Mouse (Mus musculus) spleen, adult 18-20 months (tissue): ENCODE data around the gene Piwil4.

Source experiments
- DNase-seq, 2 experiments: peaks; one replicate each; pipeline ENCODE4 v3.0.0; 2022; ENCODE audit warnings: mixed read lengths in 2 of 2

The Piwil4 gene

DNA sequence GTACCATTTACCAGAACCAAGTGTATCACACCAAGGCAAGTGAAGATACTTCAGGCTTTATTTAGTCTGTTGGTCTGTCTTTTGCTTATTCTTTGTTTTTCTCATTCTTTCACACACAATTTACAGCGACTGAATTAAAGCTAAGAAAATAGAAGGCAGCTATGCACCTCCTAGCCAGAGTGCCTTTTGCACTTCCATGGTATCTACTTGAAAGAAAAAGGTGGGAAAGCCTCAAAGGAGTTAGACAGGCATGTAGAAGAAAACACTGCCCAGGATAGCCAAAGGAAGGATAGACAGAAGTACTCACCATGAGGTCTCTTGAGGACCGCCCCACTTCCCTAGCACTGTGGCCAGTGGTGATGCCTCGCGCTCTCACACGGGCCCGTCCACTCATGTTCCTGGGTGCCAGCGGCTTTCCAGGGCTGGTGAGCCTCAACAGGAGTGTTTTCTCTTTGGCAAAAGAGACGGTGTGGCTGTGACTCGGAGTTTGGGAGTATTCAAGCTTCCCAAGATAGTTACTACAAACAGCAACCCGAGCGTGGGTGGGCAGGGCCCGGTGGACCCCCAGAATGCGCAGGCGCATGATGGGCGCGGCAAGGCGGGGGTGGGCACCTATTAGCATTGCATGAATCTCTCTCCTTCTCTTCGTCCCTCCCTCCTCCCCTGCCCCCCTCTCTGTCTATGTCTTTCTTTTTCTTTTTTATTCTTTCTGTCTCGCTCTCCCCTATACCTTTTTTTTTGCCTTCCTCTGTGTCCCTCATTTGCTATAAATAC, at the start of gene Piwil4:
Gene Piwil4, minus strand, starts transcription at position 583 of the 774 bp plus-strand sequence.
- no peak for DNase-seq

DNA sequence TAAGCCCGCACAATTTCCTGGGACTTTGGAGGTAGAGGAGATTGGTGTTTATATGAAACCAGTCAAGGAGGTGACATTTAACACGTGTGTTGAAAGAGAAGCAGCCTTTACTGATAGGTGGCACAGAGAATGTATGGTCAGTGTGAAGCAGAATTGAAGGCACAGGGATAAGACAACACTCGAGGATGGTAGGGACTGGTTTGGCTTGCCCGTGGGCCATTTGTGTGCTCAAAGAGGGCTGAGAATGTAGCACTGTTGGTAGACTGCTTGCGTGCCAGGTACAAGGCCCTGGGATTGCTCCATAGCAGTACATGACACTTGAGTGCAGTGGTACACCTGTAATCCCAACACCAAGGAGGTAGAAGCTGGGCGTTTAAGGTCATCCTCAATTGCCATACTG, 46.8 kb upstream of the Piwil4 start:
- no peak for DNase-seq

DNA sequence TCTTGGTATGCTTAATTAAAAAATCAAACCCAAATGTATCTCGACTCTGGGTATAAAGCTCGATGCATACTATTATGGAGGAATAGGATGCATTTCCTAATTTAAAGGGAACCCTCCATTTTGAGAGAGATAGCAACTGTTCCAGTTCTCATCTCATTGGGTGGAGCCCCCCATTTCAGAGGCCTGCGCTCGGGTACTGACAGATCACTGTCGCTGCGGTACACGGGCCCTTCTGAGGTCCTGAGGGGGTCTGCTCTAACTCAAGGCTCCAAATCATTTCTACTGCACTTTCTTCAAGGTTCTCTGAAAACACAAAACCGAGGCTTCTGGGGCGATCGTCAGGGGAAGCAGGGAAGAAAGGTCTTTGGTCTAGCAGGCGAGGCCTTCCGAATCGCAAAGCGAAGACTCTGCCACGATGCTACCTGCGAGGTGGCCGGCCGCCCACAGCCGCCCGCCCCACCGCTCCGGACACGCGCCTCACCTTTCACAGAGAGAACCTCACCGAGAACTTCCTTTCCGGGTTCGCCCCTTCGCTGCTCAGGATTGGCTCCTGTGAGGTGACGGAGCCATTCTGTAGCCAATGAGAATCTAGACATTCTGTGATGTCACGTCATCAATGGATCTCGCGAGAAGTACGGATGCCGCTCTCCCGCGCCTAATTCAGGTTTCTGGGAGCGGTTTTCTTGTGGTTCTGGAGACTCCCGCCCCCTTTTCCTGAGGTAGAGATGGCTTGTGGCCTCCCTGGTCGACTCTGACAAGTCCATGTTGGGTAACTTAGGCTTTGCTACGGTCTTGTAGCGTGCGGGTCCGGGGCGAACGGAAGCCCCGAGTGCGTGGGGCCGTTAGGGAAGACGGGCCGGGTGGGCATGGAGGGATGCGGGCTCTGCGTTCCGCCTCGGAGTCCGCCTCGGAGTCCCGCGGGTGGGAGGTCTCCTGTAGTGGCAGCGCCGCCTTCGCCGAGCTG, 43.8 kb upstream of the Piwil4 start, which contains the start of the genes Mre11a and Ankrd49:
Gene Mre11a, plus strand, starts transcription at position 616 of the 964 bp plus-strand sequence.
Gene Ankrd49, minus strand, starts transcription at position 818 of the 964 bp plus-strand sequence.
- peak; percentile 79 to 83 for DNase-seq

GRCm38 (mm10) chr9:14778341-14778740, 37.8 kb upstream of the Piwil4 start:
- DNase-seq: no peak

- DNase-seq: no peak
Observed at GRCm38 (mm10) chr9:14773813-14774212, 33.3 kb upstream of the Piwil4 start.

DNA sequence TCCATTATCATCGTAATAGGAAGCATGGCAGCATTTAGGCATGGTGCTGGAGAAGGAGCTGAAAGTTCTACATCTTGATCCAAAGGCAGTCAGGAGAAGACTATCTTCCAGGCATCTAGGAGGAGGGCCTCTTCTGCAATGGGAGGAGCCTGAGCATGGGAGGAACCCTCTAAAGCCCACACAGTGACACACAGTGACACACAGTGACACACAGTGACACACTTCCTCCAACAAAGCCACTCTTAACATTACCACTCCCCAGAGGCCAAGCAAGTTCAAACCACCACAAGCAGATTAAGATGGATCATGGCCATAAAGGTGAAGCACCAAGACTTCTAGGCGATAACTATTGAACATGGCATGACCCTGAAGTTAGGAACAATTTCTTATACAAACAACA, 31.5 kb upstream of the Piwil4 start:
- no peak for DNase-seq

- DNase-seq: no peak
Observed at GRCm38 (mm10) chr9:14770803-14771471, 30.4 kb upstream of the Piwil4 start, which contains the start of gene 1700012B09Rik. Gene 1700012B09Rik (minus strand): TSS chr9:14771030.

GRCm38 (mm10) chr9:14769811-14770210, 29.3 kb upstream of the Piwil4 start:
- DNase-seq: no peak

DNA sequence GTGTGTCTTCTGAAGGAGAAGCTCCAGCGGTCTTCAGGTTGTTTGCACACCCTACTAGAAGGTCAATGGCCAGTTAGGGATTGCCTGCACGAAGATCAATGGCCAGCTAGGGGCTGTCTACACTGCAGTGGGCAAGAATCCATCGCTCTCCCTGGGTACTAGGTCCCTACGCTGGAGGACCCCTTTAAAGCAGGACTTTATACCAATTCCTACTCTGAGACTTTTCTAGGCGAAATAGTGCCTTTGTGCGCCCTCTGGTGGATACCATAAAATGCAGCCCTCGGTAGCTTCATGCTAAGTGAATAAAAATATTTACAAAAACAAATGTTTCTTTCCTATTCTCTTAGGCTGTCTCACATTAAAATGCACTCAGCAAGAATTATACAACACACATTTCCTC, 24.2 kb upstream of the Piwil4 start:
- DNase-seq: peak in 1 of 2 experiments; percentile 43

DNA sequence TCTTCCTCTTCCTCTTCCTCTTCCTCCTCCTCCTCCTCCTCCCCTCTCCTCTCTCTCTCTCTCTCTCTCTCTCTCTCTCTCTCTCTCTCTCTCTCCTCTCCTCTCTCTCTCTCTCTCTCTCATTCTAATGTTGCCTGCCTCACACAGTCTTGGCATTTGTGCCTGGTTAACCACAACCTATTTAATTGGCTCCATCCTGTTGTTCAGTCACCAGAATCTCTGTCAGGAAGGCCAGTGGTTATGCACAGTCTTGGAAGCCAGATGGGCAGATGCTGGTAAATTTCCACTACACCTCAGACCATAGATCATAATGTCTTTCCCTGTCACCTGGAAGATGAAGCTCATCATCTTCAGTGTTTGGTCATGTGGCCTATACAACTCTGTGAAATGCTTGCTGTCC, 18.7 kb upstream of the Piwil4 start:
- no peak for DNase-seq

DNA sequence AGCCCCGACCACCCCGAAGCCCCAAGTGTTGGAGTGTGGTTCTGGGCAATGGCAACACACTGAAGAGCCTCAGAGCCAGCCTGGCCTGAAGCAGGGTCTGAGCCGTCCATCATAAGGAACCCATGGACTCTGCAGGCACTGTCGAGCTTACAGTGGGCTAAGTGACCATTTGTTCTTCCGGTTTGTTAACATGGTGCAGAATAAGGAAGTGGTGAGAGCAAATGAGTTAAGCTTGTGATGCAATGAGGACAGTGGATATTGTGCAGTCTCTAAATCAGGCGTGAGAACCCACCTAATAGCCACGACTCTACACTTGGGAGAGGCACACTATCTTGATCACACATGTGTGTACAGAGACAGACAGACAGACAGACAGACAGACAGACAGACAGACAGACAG, 18.1 kb upstream of the Piwil4 start:
- DNase-seq: no peak

- DNase-seq: no peak
Observed at GRCm38 (mm10) chr9:14754469-14754868, 13.9 kb upstream of the Piwil4 start.

GRCm38 (mm10) chr9:14753947-14754346, 13.4 kb upstream of the Piwil4 start:
- DNase-seq: no peak

DNA sequence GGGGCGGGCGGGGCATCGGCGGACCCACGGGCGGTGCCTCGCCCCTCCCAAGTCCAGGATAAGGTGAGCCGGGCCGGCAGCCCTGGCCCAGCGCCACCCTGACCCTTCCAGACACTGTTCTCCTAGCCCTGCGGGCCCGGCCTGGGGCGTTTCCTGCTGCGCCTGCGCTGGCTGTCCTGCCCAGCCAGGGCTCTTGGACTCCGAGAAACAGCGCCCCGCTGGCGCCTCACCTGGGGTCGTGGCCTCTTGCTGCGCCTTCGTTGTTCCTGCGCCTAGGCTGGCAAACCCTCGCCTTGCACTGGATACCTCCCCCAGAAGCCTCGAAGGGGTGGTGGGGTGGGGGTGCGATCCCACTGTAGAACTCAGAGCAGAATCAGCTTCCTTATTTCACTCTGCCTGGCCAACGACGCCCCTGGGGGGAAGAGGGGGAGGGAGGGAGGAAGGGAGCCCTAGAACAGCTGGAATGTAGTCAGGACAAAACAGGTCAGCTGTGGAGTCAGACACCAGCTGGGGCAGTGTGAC, 11.5 kb upstream of the Piwil4 start, which contains the start of gene Fut4:
Gene Fut4, minus strand, starts transcription at position 393 of the 522 bp plus-strand sequence.
- DNase-seq: peak; percentile 13 to 39

- peak in 1 of 2 experiments; percentile 18 for DNase-seq
Observed at GRCm38 (mm10) chr9:14751503-14752000, 11.0 kb upstream of the Piwil4 start.

GRCm38 (mm10) chr9:14750901-14751502, 10.5 kb upstream of the Piwil4 start:
- DNase-seq: no peak

GRCm38 (mm10) chr9:14739498-14740150, 909 bp downstream of the Piwil4 start:
- DNase-seq: no peak

DNA sequence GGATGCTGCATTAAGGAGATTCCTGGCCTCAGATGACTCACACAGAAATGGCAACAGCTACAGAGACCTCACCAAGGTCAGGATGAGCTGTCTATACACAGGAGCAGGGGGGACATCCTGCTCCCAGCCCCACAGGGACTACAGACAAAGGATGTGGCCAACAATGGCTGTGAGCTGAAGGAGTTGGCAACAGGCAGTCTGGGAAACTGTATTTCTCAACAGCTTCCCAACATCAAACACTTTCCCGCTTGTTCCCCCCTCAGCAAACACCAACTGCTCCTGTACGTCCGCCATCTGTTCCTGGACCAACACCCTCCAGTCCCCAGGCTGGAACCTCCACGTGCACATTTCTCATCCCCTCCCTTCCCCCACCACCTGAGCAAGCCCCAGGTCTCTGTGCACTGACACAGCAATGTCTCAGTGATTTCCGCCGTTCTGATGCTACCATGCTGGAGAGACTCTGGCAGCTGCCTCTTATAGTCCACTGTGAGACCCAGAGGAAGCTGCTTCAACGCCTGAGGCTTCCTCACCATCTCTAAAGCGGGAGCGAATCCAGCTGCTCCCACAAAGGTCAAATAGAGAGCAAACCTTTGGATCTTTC, 9.5 kb downstream of the Piwil4 start:
- DNase-seq: no peak

- no peak for DNase-seq
Observed at GRCm38 (mm10) chr9:14728365-14728764, 12.2 kb downstream of the Piwil4 start.

DNA sequence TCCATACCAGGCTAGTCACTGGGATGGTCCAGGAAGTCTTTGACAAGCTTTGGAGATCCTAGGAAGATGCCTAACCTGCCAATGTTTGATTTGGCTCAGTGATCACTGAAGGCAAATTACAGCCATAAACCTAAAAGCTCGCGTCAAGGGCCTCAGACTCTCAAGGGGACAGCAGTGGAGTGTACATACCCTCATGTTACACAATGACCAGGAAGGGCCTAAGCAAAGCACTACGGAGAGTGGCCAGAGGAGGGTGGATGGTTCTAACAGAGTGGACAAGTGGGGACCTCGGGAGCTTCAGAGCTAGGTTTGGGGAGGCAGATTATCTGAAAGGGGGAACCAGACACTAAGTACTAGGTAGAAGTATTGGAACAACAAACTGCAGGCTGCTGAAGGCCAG, 13.9 kb downstream of the Piwil4 start:
- DNase-seq: no peak

DNA sequence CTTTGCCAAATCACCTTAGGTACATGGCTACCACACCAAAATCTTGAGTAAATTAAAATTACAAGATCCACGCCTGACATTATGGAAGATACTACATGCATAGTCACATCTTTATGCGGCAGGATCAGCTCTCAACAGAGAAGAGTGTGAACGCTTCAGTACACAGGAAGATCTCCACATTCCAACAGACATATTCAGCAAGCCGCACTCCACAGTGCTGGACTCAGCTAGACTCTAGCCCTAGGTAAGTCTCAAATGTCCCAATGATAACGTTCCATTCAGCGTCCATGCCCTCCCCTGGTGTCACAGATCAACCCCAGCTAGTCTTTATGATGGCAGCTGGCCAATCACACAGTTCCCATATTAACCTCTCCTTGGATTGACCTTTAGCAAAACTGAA, 14.5 kb downstream of the Piwil4 start:
- no peak for DNase-seq
